Mouse (Mus musculus) neural tube, embryonic 14.5 days (tissue): ENCODE results near the gene Grk1. TPM values are rescaled to one million over a fixed set of nuclear protein-coding genes. Genes with fewer than 3 reads are reported as not detected.

Experiments
- ATAC-seq: fragments of 200-750 bp; cut with Nextera tagmentation; 2 replicates; pipeline ENCODE4 v1.8.0; 2017; ENCODE audit warnings: low read depth, mild to moderate bottlenecking, moderate TSS enrichment, moderate library complexity
- H3K27ac ChIP-seq: fragments of 300-500 bp; sonication (generic); 2 replicates; pipeline ENCODE4 v1.5.1; 2014; ENCODE audit warnings: low read depth, mild to moderate bottlenecking, control low read depth, low read length, moderate library complexity, mixed read lengths
- H3K27me3 ChIP-seq: fragments of 300-500 bp; sonication (generic); 2 replicates; pipeline ENCODE4 v1.6.1; 2014; ENCODE audit warnings: low read length; ENCODE audit not compliant: control insufficient read depth, insufficient read depth
- H3K36me3 ChIP-seq: fragments of 300-500 bp; sonication (generic); 2 replicates; pipeline ENCODE4 v1.6.1; 2014; ENCODE audit warnings: low read length, mixed read lengths; ENCODE audit not compliant: control insufficient read depth, insufficient read depth
- H3K4me1 ChIP-seq: fragments of 300-500 bp; sonication (generic); 2 replicates; pipeline ENCODE4 v1.6.1; 2014; ENCODE audit warnings: low read length; ENCODE audit not compliant: control insufficient read depth, insufficient read depth
- H3K4me2 ChIP-seq: fragments of 300-500 bp; sonication (generic); 2 replicates; pipeline ENCODE4 v1.6.1; 2014; ENCODE audit warnings: mild to moderate bottlenecking, low read depth, low read length, control low read depth
- H3K4me3 ChIP-seq: fragments of 300-500 bp; sonication (generic); 2 replicates; pipeline ENCODE4 v1.5.1; 2014; ENCODE audit warnings: low read depth, low read length, control low read depth, mixed read lengths
- H3K9ac ChIP-seq: fragments of 300-500 bp; sonication (generic); replicated peaks from 2 replicates; pipeline ENCODE4 v1.6.1; 2014; ENCODE audit warnings: low read depth, mild to moderate bottlenecking, control low read depth, low read length, mixed read lengths
- H3K9me3 ChIP-seq: fragments of 300-500 bp; sonication (generic); 2 replicates; pipeline ENCODE4 v1.6.1; 2016; ENCODE audit warnings: low read length; ENCODE audit not compliant: control insufficient read depth
- WGBS: fragments of 180-500 bp; shearing (Covaris S2); extraction: QIAGEN DNeasy Blood & Tissue Kit; methylation state at CpG from one replicate; pipeline ENCODE4 v1.1.7; 2014; 5-methylcytosine and 5-hydroxymethylcytosine counted together
- polyA plus RNA-seq: library from polyadenylated mRNA; unstranded; fragments of >200 nt; fragmentation: Nextera tagmentation; extraction: Ambion mirVana; gene quantifications from 2 replicates; pipeline ENCODE4 v1.2.1, GENCODE M21; 2014

Grk1 gene
- polyA plus RNA-seq, 1 experiment from 2014 or later, result not detected

DNA sequence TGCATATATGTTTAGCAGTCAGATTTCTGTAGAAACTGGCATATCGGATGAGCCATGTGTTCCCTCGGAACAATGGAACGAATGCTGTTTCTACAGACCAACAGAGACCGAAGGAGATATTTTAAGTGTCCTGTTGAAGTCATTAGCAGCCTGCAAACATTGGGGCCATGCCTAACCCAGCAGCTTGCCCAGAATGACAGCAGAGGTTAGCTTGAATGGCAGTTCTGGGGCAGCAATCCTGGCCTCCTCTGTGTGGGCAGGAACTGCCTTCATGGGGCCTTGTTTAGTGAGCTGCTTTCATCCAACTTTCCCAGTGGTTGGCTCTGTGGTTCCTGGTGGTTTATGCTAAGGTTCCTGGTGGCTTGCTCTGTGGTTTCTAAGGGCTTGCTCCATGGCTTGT is 54.5 kb downstream of the Grk1 start:
- H3K4me1 ChIP-seq, result peaks cover 4% of the 10 kb centered on the region; the same call in 1 of the 2 replicates
- H3K4me3 ChIP-seq, result no peak overlapping the region
- no peaks in the 10 kb centered on the region for H3K27me3 ChIP-seq
- WGBS, result 94% methylated on average over 4 of the region's 4 CpGs
- no peak overlapping the region for H3K9ac ChIP-seq
- no peaks in the 10 kb centered on the region for H3K36me3 ChIP-seq
- no peak overlapping the region for H3K4me2 ChIP-seq
- no peak overlapping the region for H3K27ac ChIP-seq
- no peaks in the 10 kb centered on the region for H3K9me3 ChIP-seq
- ATAC-seq, result no peak

GRCm38 (mm10) chr8:13461085-13461765 is 56.3 kb downstream of the Grk1 start:
- no peak overlapping the region for H3K27ac ChIP-seq
- H3K4me3 ChIP-seq, result no peak overlapping the region
- no peak for ATAC-seq
- H3K4me1 ChIP-seq, result no peaks in the 10 kb centered on the region
- H3K9me3 ChIP-seq, result no peaks in the 10 kb centered on the region
- WGBS, result 79% methylated on average over 17 of the region's 17 CpGs
- no peak overlapping the region for H3K9ac ChIP-seq
- H3K27me3 ChIP-seq, result no peaks in the 10 kb centered on the region
- H3K36me3 ChIP-seq, result no peaks in the 10 kb centered on the region
- no peak overlapping the region for H3K4me2 ChIP-seq

- Histone ChIP-seq H3K9ac (no peak overlapping the region), H3K4me3 (no peak overlapping the region), H3K27me3 (no peaks in the 10 kb centered on the region), H3K27ac (no peak overlapping the region), H3K9me3 (no peaks in the 10 kb centered on the region), H3K4me2 (no peak overlapping the region), H3K4me1 (no peaks in the 10 kb centered on the region), H3K36me3 (no peaks in the 10 kb centered on the region)
- no peak for ATAC-seq
- WGBS, result 39% methylated on average over 4 of the region's 4 CpGs
Observed at GRCm38 (mm10) chr8:13461843-13462242, 57.0 kb downstream of the Grk1 start.

DNA sequence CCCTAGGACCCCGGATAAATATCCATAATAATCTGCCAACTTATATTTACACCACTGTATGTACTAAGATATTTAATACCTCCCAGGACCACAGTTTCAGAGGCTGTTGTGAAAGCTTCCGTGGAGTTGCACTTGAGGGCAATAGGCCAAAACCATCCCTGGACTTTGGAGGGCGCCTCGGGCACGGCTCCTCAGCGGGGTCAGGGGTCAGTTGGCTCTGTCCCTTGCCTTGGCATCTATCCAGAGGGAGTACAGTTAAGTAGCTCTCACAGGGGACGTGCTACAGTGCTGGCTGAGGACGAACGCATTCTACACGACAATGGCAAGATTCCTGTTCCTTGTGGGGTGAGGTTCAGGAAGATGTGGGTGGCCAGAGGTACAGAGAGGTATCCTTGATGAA is 57.5 kb downstream of the Grk1 start:
- ATAC-seq, result no peak
- Histone ChIP-seq H3K27me3 (no peaks in the 10 kb centered on the region), H3K4me2 (no peak overlapping the region), H3K9ac (no peak overlapping the region), H3K4me3 (no peak overlapping the region), H3K27ac (no peak overlapping the region), H3K4me1 (no peaks in the 10 kb centered on the region), H3K36me3 (no peaks in the 10 kb centered on the region), H3K9me3 (no peaks in the 10 kb centered on the region)
- 78% methylated on average over 10 of the region's 10 CpGs for whole genome bisulfite sequencing

GRCm38 (mm10) chr8:13465324-13465723 is 60.4 kb downstream of the Grk1 start:
- H3K9me3 ChIP-seq, result no peaks in the 10 kb centered on the region
- no peaks in the 10 kb centered on the region for H3K36me3 ChIP-seq
- no peaks in the 10 kb centered on the region for H3K4me1 ChIP-seq
- H3K27ac ChIP-seq, result no peak overlapping the region
- H3K9ac ChIP-seq, result no peak overlapping the region
- H3K27me3 ChIP-seq, result no peaks in the 10 kb centered on the region
- 74% methylated on average over 7 of the region's 7 CpGs for WGBS
- H3K4me2 ChIP-seq, result no peak overlapping the region
- H3K4me3 ChIP-seq, result no peak overlapping the region
- ATAC-seq, result no peak

DNA sequence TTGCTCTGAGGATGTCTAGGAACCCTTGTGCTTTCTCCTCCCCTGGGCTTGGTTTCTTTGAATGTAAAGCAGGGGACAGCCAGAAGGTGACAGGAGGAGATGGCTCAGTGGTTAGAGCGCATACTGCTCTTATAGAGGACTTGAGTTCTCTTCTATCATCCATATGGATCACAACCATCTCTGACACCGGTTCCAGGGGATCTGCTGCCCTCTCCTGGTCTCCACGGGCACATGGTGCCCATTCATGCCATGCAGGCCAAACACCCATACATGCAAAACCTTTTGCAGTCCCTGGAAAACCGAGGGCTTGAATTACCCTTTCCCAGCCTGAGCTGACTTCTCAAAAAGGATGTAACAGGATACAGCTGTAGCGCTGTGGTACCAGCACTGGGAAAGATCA is 62.1 kb downstream of the Grk1 start:
- Histone ChIP-seq H3K27me3 (no peaks in the 10 kb centered on the region), H3K4me3 (no peak overlapping the region), H3K9me3 (no peaks in the 10 kb centered on the region), H3K4me2 (no peak overlapping the region), H3K36me3 (no peaks in the 10 kb centered on the region), H3K9ac (no peak overlapping the region), H3K27ac (no peak overlapping the region), H3K4me1 (no peaks in the 10 kb centered on the region)
- 66% methylated on average over 5 of the region's 5 CpGs for WGBS
- no peak for ATAC-seq

GRCm38 (mm10) chr8:13468737-13469136 is 63.9 kb downstream of the Grk1 start:
- Histone ChIP-seq H3K9ac (no peak overlapping the region), H3K36me3 (no peaks in the 10 kb centered on the region), H3K27ac (no peak overlapping the region), H3K4me1 (no peaks in the 10 kb centered on the region), H3K4me2 (no peak overlapping the region), H3K9me3 (no peaks in the 10 kb centered on the region), H3K27me3 (no peaks in the 10 kb centered on the region), H3K4me3 (no peak overlapping the region)
- 69% methylated on average over 9 of the region's 9 CpGs for WGBS
- no peak for ATAC-seq

- ATAC-seq, result no peak
- Histone ChIP-seq H3K27me3 (no peaks in the 10 kb centered on the region), H3K4me3 (no peak overlapping the region), H3K9me3 (no peaks in the 10 kb centered on the region), H3K9ac (no peak overlapping the region), H3K27ac (no peak overlapping the region), H3K4me2 (no peak overlapping the region), H3K36me3 (no peaks in the 10 kb centered on the region), H3K4me1 (no peaks in the 10 kb centered on the region)
- 90% methylated on average over 11 of the region's 11 CpGs for WGBS
Observed at GRCm38 (mm10) chr8:13471484-13471883, 66.6 kb downstream of the Grk1 start.
